Mouse (Mus musculus) c-Kit-negative CD71-positive TER-119-positive erythroid progenitor cells, embryonic 14.5 days (primary cell): ENCODE data around the gene Ppm1n.
"Not testable (repeated sequence)": the region's sequence is repeated elsewhere in the genome, so short reads cannot be mapped to it uniquely, and the experiment has no call there.

Experiments
- DNase-seq: peaks from one replicate; pipeline ENCODE4 v3.0.0-alpha.2; 2013; ENCODE audit warnings: low read depth, low spot score

Gene Ppm1n

DNA sequence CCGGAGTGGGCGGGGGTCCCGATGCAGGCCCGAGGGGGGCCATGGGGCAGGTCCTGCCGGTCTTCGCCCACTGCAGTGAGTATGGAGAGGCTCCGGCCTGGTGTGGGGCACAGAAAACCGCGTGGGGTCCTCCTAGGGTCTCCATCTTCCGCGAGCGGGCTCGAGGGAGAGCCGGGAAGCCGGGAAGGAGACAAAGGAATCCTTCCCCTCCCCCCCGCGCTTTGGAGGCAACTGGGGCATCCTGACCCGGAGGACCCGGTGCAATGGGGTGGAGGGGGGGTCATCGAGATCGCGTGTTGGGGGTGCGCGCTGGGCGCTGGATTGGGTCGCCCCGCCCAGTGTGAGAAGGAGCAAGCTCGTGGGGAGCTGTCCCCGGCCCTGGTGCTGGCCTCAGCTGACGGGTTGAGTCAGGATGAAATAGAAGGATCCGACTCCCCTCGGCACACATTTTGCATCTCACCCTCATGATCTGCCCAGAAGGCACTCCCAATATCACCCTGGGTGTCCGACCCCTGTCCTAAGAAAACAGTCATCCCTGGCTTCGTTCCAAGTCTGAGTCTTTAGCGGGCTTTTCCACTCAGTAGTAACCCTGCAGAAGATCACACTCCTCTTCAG lies 3.0 kb upstream of the Ppm1n start:
- no peak for DNase-seq

DNA sequence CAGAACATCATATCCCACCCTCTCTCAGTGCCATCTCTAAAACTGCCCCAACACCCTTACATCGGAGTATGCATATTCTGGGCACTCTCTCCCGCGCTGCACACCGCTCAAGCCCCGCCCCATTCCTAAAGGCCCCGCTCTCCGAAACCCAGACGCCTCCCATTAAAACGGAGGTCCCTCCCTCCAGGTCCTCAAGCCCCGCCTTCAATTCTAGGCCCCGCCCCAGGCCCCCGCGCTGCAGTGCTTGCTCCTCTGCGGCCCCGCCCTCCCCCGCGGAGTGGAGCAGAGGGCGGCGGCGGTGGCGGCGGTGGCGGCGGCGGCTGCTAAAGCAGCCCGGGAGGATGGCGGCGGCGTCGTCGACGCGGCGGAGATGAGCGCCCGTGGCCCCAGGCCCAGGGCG lies 2.5 kb upstream of the Ppm1n start, which contains the start of gene Rtn2:
Rtn2 (plus strand) TSS at position 240 of the 400 bp plus-strand sequence.
- peak; percentile 85 for DNase-seq

DNA sequence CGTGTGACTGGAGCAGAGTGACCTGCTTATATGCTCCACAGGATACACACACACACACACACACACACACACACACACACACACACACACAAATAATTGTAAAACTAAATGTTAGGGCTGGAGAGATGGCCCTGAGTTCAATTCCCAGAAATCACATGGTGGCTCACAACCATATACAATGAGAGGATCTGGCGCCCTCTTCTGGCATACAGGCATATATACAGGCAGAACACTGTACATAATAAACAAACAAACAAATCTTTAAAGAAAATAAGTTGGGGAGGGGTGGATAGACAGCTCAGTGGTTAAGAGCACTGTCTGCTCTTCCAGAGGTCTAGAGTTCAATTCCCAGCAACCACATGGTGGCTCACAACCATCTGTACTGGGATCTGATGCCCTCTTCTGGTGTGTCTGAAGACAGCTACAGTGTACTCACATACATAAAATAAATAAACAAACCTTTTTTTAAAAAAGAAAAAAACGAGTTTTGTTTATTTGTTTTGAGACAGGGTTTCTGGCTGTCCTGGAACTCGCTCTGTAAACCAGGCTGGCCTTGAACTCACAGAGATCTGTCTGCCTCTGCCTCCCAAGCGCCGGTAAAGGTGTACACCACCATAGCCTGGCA lies 1.9 kb upstream of the Ppm1n start:
- DNase-seq = not testable (repeated sequence)

DNA sequence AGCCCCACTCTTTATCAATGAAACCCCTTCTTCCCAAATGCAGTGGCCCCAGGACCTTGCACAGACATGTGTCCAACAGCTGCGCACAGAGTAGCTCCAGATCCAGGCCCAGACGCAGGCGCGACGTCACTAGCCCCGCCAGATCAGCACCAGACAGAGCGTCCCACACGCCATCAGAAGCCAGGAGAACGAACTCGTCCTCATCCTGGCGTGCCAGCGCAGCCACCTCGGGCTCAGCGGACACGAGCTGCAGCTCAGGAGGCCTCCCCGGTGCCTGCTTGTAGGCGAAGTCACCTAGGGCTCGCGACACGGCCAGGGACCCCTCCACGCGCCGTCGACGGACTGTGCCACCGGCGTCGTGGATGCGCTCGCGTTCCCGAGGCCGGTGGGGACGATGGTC lies 812 bp downstream of the Ppm1n start:
- DNase-seq = no peak

DNA sequence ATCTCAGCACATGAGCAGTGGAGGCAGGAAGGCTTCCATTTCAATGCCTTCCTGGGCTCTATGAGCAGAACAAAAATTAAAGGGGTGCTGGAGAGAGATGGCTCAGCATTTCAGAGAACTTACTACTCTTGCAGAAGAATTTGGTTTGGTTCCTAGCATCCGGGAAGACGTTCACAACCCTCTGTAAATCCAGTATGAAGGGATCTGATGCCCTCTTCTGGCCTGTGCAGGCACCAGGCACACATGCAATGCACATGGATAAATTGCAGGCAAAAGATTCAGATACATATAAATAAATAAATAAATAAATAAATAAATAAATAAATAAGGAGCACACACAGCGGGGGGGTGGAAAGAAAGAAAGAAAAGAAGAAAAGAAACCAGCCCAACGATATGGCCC lies 3.6 kb downstream of the Ppm1n start:
- no peak for DNase-seq

DNA sequence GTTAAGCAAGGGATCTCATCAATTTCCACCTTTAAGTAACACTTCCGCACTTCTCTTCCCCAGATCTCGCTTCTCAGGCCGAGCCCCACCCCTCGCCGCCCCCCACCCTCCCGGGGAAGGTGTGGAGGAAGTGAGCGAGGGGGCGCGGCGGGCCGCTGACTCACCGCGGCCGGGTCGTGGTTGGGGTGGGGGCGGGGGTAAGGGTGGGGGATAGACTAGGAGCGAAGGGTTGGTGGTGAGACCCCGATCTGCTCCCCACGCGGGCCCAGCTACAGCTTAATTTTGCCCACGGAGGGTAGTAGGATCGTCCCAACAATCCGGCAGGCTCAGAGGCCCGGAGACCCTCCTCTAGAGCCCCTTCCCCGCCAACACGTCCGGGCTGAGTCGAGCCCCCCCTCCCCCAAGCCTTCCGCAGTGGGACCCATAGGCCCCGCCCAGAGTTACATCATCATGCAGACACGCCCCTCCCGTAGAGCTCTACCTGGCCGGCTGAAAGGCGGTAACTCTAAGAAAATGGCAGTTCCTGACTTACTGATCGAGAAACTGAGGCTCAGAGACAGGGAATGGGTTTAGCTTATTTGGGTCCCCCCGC lies 7.6 kb downstream of the Ppm1n start:
- no peak for DNase-seq

DNA sequence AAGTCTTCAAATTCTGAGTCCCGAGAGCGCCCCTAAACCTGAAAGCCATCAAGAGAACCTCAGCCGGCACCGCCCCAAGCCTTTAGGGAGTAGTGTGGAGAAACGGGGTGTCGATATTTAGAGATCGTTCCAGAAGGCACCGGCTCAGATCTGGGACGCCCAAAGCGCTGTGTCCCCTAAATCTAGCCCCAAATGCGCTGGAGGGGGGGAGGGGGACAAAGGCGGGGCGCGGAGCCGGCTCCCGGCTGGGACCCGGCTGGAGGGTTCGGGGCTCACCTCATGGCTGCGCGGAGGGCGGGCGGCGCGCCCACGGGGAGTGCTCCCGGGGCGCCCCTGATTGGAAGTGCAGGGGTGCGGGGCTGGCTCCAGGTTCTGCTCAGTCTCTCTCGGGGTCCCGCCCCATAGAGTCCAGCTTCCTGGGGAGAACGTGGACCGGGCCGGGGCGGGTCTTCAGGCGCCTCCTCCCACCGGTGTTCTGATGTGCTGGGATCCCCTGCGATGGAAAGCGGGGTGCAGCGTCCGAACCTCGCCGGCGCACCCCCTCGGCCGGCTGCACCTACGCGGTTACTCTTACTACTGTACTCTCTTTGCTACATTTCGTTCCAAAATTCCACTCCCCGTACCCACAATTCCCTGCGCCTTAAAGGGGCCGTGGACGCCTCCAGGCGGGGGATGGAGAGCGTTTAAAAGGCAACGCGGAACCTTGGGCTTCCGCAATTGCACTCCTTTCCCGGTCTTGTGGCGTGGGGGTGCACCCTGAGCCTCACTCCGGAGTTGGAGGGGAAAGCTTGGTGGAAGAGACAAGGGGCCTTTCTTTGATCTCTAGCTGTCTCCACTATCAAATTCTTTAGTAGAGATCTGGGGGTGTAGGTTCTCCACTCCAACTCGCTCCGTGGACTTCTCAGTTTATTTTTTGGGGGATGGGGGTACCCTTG lies 8.4 kb downstream of the Ppm1n start, which contains the start of gene Vasp:
Vasp (minus strand) TSS at position 580 of the 935 bp plus-strand sequence.
- peak; percentile 74 for DNase-seq

DNA sequence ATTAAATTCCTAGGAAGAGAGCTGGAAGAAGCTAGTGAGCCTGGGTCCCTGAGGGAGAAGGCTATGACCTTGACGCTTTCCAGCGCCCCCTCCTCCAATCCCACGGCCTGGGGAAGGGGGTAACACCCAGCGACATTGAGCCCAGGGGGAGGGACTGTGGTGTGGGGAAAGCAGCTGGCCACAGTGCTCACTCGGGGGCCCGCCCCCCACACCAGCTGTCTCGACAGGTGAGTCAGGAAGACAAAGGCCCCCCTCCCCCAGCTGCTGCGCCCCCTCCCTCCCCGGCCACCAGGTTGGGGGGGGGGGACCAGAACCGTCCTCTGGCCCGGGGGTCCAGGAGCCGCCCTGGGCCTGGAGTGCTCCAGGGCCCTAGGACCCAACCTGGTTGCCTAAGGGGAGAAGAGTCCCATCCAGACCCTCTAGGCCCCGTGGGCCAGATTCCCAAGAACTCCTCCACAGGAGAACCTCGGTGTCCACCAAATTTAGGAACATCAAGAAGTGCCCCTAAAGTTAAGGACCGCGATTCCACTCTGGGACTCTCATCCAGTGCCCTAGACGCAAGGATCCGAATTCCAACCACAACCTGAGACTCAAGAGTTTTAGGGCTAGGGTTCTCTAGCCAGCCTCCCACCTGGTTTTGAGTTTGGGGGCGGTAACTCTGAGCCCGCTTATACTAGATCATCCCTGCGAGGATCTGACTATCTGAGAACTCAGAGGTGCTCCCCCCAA lies 9.2 kb downstream of the Ppm1n start:
- no peak for DNase-seq

DNA sequence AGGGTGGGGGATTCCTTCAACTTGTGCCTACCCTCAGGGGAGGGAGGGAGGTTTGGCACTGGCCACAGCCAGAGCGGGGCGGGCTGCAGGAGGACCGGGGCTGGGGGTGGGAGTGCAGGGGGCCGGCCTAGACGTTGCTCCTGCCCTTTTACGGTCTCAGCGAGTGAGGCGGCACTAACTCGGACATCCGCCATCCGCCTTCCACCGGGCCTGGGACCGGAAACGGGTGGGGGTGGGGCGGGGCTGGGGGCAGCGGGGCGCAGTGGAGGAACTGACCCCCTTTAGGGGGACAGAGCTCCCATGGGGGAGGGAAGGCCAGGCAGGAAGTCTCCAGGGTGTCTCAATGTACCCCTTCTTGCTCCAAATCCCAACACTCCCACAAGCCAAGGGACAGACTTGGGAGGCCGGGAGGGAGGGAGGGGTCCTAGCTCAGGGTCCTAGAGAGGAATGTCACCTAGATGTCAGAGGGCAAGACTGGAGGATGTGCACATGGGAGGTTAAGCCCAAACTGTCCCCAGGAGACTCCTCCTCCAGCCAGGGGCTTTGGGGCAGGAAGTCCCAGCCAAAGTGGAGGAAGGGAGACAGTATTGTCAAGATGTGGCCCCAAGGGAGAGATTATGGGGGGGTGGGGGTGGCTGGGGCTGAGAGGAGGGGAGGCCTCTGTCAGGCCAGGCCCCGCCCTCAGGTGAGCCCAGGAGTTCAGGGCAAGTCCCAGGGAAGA lies 10.0 kb downstream of the Ppm1n start:
- no peak for DNase-seq

DNA sequence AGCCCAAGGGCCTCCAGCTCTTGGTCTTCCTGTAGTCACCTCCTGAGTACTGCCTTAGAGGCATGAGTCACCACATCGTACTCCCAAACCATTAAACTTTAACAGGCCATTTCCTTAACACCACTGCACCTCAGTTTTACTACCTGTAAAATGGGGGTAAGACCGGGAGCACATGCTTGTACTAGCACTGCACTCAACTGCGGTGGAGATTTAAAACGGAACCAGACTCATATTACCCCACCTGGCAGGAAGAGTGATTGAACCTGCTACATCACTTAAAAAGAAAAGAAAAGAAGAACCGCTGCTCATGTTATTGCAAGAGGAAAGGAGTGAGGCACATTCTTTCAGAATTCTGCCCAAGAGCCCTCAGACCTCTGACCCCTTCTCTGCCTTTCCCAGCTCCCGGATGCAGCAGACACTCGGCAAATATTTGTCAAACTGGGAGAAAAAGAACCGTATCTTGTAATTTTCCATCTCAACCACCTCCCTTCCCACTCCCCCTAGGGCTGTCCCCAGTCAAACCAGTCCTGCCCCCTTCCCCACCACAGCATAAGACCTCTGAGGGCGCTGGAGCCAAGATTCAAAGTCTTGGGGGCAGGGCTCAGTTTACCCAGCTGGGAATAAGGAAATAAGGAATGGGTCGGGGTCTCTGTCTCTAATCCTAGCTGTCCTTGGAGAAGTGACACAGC lies 10.7 kb downstream of the Ppm1n start:
- DNase-seq = no peak

DNA sequence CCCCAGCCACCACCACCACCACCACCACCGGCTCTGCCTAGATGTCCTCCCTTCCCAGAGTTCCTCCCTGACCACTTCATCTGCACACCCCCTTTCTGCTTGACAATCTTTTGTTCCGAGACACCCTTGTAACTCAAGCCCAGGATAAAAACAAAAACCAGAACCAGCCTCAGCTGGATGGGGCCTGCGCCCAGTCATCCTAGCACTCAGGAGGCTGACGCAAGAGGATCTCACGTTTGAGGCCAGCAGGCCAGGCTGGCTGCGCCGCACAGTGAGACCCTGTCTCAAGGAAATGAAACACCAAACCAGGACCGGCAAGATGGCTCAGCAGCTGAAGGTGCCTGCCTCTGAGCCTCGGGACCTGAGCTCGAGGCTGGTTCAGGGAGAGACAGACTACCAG lies 12.8 kb downstream of the Ppm1n start:
- no peak for DNase-seq

DNA sequence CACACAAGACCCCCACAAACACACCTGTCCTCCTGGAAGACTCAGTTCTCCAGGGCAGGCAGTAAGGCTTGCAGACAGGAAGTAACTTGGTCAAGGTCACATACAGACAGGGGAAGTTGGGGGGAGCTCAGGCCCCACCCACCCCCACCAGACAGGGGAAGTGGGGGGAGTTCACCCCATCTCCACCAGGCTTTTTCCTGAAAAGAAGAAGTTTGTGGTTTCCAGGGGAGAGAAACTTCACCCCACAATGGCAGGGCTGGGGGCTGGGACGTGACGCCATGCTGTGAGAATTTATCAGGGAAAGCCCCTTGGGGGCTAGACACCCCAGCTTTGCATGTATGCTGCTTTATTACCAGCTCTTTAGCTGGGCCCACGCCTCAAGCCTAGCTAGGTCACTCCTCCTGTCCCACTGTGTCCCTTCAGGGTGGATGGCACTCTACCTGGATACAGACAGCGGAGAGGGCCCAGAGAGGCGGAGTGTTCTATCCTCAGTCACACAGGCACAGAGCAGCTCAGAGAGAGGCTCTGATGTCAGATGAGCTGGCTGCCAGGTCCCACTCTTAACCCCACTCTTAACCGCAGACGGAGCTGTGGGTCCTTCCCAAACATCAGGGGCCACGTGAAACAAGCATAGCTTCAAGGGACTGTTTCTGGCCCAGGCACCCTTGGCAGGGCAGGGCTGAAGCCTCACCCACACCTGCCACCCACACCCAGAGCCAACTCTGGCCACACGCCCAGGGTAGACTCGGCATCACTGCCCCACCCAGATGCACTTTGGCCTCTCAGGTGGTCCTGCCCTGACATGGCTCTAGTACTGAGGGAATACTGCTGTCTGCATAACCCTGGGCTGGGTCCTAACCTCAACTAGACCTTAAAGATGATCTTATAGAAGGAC lies 13.7 kb downstream of the Ppm1n start:
- DNase-seq = no peak

DNA sequence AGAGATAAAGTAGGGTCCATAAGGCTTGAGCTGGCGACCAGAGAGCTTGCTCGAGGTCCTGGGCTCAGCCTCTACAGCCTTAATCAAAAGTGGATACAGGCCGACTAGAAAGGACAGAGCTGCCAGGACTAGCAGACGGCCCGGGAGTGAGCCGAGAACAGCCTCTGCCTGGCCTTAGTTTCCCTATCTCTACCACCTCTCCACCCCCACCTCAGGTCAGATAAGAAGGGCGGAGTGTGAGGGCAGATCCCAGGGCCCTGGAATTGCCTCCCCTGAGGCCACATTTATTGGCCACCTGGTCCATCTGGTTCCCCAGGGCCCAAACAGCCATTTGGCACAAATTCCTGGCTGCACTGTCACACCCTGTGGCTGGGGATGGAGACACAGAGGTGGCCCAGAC lies 14.7 kb downstream of the Ppm1n start:
- no peak for DNase-seq

DNA sequence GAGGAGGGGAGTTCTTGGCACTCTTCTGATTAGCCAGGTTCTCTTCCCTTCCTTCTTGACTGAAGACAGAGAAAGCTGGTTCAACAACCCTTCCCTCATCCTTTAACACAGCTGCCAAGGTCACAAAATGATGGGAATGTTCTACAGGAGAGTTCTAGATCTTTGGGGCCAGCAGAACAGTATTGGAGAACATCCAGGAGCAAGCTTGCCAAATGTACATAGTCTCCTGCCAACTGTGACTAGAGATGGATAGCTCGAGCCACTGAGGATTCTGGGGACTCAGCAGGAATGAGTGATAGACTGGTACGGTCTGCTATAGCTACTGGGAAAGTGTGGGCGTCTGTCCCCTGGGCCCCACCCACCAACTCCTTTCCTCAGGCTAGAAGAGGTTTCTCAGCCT lies 21.5 kb downstream of the Ppm1n start:
- no peak for DNase-seq

DNA sequence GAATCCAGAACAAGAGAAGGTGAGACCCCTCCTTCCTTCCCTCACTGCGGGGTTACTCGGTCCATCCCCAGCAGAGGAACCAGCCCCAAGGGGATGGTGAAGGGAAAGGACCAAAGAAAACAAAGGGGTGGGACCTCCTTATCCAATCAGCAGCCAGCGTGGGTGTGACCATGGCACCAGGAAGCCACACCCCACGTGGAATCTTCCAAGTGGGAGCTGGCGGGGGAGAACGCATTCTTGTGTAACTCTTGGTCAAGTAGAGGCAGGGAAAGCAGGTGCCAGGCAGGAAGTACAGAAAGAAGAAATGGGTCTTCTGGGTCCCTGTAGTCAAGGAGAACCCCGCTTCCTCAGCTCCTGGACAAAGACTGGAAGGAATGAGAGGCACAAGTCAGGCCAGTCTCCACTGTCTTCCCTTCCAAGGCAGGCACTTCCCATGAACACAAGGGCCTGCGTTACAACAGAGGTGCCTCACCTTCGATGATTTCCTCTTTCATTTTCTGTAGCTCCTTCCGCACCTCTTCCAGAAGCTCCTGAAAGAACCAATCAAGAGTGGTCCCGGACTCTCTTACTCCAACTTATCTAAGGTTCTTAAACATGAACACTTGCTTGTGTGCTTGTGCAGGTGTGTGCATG lies 22.4 kb downstream of the Ppm1n start:
- DNase-seq = peak; percentile 89

DNA sequence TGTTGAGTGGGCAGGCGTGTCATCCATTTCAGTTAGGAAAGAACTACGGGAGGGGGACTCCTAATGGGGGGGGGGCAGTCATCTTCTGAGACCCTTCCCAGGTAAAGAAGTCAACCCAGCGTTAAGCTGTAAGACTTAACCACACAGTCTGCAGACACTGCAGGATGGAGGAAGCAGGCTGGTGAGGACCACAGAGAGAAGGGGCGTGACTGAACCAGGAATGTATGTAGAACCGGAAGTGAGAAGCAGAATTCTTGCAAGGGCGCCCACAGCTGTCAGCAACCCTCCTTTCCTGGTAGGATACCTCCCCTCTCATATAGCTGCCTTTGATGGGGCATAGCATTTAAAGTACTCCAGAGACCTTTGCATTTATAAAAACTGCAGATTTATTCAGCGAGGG lies 23.3 kb downstream of the Ppm1n start:
- no peak for DNase-seq

DNA sequence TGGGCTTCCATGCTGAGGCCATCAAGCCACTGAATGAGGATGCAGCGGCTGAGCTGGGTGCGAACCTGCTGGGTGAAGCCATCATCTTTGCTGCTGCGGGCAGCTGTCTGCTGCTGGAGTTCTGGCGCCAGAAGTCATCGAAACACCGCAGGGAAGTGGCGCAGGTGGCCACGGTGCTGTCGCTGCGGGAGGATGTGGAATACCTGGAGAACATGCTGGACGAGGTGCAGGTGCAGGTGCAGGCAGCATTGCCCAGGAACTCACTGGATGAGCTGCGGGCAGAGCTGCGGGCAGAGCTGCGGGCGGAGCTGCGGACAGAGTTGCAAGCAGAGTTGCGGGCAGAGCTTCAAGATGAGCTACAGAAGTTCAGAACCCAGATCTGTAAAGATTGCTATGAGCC lies 24.5 kb downstream of the Ppm1n start:
- no peak for DNase-seq

DNA sequence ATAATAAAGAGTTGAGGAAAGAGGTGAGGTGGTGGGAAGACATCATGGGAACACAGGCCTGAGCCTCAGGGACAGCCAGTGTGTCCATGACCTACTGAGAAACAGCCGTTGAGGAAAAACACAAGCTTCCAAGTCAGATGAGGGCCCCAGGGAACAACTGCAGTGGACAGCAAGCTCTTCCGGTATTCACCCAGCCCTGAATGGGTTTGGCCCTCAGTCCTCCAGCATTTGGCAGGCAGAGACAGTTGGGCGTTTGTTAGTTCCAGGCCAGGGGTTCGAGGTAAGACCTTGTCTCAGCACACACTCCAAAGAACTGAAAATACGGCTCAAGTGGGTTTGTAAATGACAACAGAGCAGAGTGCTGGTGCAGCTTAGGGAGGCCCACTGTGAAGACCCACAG lies 26.4 kb downstream of the Ppm1n start:
- no peak for DNase-seq

DNA sequence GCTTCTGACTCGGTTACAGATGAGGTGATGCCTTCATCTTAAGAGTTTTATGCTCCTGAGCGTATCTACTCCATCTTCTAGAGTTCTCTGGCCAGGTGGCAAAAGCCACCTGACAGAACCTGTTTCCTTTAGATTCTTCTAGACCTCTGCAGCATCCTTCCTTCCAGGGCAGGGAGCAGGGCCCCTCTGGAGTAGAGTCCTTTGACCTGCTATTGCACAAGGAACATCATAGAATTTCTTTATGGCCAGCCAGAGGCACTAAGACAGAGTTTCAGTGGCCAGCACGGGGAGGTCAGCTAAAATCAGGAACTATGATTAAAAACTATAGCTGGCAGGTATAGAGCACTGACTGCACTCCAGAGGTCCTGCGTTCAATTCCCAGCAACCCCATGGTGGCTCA lies 27.8 kb downstream of the Ppm1n start:
- DNase-seq = no peak
